Mouse (Mus musculus) layer of hippocampus, postnatal 10 days (tissue): ENCODE results near the gene Hsd11b1. TPM values are rescaled to one million over a fixed set of nuclear protein-coding genes. Genes with fewer than 3 reads are reported as not detected.
"Not testable (repeated sequence)": the region's sequence is repeated elsewhere in the genome, so short reads cannot be mapped to it uniquely, and the experiment has no call there.

Experiments used
- DNase-seq, 2 experiments: peaks; one replicate each; pipeline ENCODE4 v3.0.0; 2021; ENCODE audit warnings: low spot score in 2 of 2
- long read RNA-seq: library from polyadenylated mRNA; stranded (forward); transcript quantifications from one replicate; pipeline ENCODE4 v2.0.0, GENCODE M21; 2023
- total RNA-seq, 2 experiments: library from RNA; stranded (reverse); gene quantifications; 2 replicates each; pipeline ENCODE4 v1.2.3; 2021

Hsd11b1 gene
- total RNA-seq, result 10 to 100 TPM; 31.5 to 35.3 TPM
- long read RNA-seq, transcript Hsd11b1-201 (6 exons, 1,623 nt), result major isoform, 37 of 47 reads
- long read RNA-seq, transcript Hsd11b1-205 (7 exons, 1,355 nt), result minor isoform, 6 of 47 reads
- long read RNA-seq, partial matches to known transcripts, result 3 of 47 reads
- long read RNA-seq, other reads (novel, unspliced or antisense), result 1 of 47 reads

DNA sequence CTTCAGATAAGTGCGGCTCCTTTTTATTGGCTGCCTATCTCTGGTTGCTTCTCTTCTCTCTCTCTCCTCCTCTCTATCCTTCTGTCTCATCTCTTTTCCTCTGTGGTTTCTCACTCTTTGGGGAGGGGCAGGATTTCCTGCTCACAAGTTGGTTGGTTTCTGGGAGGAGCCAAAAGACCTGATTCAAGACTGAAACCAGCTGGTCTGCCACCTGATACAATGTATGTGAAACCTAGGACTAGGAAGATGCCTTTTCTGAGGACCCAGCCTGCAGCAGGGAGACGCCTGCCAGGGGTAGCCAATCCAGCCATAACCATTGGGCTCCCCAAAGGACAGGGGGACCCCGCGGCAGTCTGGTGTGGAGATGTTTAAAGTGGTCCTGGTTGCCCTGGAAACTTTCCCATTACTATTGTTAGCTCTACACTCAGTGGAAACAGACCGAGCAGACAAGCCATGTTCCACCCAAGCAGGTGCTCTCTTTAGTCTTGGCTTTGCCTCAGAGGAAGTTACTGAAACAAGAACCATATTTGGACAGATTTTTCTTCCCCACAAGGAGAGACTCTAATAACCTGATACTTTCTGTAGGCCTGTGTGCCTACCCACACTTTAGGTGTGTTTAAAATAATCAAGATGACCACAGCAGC lies at the start of gene Hsd11b1:
Gene Hsd11b1 (minus strand): TSS at position 121 of the 644 bp plus-strand sequence.
- DNase-seq, result no peak

DNA sequence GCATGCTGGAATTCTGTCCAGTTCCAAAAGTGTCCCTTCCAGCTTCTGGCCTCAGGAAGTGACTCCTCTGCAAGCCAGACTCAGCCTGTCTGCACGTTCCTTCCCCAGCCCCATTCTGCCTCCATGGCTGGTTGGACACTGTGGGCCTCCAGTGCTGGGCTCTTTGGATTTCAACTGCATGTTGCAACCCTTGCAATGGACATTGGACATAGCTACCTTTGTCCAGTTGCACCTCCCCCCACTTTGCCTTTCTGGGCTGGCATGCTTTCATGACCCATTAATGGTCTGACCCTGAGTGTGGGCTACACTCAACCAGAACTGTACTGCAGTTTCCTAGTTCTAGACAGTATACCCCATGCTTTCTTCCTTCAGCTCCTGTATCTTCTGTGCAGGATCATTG lies 47.7 kb upstream of the Hsd11b1 start:
- no peak for DNase-seq

DNA sequence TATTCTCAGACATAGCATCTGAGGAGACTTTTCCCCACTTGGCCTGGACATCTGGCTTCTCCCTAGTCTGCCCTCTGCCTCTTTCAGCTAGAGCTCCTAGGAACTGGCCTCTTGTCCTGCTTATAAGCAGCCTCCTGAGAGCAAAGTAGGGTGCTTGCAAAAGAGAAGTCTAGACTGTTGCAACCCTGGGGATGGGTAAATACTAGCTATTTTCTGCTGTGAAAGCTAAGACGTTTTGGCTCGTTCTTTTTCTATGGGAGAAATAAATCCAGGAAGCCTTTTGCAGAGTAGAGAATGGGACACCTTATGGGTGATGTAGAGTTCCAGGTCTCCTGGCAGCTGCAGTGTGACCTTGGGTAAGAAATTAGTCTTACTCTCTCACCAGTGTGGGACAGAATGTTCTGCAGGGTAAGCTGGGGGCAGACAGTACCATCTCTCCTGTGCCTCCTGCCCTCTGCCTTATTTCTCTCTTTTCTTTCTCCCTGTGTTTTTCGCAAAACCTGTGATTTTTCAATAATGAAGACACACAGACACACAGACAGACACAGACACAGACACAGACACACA lies 46.7 kb upstream of the Hsd11b1 start:
- no peak for DNase-seq

DNA sequence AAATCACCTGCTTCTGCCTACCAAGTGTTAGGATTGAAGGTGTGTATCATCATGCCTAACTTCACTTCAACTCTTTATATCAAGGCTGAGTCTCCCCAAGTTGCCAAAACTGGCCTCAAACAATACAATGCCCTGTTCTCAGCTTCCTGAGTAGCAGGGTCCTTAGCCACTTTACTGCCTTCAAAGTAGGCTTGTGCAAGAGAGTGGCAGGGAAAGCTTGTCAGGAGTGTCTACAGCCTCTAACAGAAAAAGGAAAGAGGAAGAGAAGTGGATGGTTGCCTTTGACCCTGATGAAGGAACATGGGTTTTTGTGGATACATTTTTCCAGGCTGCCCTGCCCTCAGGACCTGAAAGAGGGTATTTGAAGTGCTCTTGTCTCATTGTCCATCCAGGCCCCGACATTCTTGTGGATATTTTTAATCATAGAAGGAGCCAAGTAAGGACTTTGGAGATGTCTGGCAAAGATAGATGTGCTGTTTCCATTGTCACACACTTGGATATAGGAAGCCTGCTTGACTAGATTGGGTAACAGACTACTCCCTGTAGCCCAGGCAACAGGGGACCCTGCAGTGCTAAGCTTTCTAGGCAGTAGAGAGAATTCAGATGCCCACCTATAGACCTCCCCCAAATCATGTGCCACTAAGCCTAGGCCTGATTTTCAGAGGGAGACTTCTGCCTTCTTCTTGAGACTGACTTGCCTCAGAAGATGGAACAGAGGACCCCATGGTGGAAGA lies 46.1 kb upstream of the Hsd11b1 start:
- no peak for DNase-seq

DNA sequence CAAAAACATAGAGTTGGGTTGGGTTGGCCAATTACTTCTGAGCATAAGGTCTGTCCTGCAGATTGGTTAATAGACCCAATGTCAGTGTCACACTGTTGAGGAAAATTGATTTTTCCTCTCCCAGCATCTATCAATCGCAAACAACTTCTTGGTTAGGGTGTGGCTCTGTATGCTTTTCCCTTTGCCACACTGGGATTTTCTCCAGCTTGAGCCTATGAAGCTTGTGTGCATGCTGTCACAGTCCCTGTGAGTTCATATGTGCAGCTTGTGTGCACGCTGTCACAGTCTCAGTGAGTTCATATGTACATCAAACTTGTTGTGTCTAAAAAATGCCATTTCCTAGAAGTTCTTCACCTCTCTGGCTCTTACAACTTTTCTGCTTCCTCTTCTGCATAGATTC lies 43.0 kb upstream of the Hsd11b1 start:
- no peak for DNase-seq

DNA sequence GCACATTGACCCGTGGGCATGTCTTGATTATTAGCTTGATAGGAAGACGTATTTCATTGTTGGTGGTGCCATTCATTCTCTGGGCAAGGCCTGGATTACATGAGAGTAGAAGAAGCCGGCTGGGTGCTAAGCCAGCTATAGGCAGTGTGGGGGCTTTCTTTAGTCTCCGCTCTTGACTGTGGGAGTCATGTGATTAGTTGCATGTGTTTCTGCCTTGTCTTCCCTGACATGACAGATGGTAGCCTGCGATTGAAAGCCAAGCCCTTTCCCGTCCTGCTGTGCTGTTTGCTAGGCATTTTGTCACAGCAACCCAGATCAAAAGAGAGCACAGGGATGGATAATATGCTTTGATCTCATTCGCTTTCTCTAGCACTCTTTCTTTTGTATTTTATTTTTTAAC lies 41.5 kb upstream of the Hsd11b1 start:
- DNase-seq, result no peak

DNA sequence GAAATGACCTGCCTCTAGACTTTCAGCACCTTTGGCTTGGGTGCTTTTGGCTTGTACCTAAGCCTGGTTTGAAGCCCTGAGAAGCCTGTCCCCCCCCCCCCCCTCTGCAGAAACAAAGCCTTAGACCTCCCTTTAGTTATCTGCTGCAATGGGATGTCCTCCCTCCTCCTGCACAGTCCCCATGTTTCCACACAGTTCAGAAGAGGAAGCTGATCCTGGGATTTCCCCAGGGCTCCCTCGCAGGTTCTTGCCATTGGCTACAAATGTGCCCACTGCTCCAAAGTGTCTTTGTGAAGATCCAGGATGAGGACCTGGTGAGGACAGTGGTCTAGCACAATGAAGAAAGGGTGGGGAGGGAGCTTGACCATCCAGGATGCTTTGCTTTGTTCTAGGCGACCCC lies 39.2 kb upstream of the Hsd11b1 start:
- no peak for DNase-seq

DNA sequence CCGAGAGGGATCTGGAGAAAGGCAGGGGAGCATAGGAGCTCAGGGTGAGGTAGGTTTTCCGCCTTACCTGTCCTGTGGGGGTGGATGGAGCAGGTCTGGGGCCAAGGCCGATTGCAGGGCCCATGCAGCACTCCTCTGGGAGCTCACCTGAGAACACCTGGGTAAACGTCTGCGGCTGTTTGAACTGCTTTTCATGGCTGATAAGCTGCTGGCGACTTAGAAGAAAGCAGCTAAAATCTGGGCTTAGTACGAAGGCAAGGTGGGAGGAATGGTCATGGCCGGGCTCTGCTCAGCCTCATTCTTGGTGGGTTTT lies 38.2 kb upstream of the Hsd11b1 start:
- no peak for DNase-seq

DNA sequence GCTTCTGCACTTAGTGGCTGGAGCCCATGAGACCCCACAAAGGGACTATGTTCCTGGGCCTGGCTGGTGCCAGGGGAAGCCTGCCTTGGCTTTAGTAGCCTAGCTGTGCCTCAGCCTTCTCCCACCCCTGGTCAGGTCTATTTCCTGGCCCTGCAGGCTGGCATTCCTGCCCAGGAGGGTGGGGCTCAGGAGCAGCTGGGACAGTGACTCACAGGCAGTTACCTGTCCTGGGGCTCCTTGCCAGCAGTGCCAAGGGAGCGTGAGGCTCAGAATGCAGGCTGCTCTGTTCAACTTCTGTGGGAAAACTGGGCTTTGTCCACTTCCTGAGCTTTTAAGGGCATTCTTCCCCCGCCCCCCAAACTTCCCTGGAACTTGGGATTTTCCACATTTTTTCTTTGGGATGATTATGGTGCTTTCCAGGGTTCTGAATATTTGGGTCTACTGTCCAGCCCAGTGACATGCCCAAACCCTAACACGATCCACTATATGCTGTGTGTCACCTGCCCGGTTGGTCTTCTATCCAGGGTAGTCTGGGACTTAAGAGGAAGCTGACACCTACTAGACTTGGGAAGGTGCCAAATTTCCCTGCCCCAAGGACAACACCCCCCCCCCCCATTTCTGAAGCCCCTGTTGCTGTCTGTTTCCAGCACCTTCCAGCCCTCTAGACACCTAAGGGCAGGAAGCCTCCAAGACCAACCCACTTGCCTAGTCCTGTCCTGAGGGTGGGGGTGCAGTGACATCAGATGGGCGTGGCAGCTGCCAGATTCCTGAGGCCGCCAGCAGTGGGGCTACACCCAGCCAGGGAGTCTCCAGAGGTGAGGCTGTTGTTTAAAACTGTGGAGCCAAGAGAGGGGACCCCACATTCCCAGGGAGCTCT lies 37.6 kb upstream of the Hsd11b1 start:
- no peak for DNase-seq

DNA sequence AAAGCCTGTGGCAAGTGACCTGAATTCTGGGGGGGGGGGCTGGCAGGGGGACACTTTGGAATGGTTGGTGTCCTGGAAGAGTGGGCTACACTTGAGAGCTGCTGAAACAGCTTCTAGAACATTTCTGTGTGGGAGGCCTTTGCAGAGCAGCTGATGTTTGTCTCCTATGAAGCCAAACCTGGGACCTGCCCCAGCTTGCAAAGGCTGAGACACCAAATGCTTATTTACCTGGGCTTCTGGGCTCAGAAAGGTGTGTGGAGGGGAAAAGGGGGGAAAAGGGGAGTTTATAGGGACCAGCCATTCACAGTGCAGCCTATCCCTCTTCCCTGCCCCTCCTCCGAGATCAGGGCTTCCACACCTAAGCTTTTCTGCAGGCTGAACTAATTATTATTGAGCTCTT lies 36.1 kb upstream of the Hsd11b1 start:
- DNase-seq, result no peak

DNA sequence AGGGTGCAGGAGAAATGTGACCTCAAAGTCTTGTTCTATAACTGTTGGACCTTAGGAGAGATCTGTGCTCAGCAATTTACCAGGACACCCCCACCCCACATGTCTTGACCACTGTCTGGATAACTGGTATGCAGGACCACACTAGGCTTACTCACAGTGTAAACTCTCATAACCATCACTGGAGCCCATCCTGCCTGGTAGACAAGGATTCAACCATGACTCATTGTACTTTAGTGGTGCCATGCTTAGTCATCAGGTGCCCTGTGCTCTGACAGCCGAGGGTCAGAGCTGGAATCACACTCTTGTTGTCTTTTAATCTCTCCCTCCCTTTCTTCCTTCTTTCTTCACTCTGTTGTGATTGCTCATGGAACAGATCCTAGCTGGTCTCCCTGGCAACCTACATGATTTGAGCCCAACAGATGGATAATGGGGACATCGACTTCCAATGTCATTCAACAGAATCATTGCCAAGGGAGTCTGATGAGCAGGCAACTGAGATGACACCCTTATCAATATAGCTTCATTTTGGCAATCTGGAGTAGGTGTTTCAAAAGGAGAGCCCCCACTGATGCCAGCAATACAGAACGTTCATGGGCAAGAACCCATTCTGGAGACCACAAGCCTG lies 34.4 kb upstream of the Hsd11b1 start:
- no peak for DNase-seq

DNA sequence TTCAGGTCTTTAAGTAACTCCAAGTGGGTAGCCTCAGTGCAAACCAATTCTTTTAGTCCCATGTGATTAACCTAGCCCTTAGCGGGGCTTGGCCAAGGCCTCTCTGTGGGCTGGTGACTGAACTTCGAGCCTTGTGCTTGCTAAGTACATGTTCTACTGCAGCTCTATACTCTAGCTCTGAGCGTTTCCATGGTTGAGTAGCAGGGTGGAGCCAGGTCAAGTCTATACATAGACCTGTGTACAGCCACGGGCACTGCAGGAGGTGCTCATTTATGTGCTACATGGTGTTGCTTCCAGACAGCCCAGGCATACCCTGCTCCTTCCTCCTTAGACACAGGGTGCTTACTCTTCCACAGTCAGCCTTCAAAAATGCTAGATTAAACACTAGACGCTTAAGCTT lies 32.0 kb upstream of the Hsd11b1 start:
- no peak for DNase-seq

DNA sequence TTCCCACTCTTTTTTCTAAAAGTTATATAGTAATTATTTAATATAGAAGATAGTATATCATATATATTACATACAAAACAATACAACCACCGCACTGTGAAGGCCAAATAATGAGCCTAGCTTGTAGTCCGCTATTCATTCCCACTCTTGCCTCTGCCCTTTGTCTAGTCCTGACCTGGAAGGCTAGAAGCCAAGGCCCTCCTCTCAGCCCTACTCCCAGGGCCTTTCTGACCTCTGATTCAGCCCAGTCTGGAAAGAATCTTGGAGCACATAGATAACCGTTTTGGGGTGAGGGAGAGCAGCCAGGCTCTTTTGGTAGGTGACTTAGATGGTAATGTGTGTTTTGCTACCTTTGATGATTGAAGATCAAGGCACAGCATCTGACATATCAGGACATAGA lies 30.1 kb upstream of the Hsd11b1 start:
- DNase-seq, result no peak

DNA sequence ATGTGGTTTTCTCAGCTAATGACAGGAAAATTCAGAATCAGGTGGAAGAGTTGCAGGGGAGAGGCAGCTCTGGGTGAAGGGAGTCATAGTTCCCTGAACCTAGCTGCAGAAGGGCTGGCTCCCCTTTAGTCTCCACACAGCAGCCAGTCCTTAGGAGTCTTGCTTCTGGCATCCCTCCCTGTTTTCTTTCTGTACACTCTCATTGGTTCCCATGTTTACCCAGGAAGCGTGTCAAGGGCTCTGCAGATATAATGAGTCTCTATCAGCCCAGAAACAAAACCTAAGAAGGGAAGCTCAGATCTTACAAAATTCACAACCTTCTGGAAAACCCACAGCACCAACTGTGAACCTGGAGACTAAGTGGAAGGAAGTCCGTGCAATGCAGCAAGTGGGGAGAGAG lies 29.2 kb upstream of the Hsd11b1 start:
- no peak for DNase-seq

DNA sequence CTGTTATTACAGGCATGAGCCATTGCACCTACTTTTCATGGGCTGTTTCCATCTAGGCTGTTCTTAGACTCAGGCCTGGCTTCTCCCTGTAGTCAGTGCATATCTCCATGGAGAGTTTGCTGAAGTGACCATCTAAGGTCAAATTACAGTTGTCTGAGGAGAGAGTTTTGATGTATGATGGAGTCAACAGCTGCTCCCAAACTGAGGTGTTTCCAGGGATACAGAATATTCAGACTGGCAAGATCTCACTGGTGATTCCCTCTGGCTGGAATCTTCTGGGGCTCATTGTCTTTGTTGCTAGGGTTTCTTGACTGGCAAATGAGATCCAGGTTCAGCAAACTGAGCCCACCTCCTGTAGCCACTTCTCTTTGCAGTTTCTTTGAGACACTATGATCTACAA lies 26.8 kb upstream of the Hsd11b1 start:
- no peak for DNase-seq

DNA sequence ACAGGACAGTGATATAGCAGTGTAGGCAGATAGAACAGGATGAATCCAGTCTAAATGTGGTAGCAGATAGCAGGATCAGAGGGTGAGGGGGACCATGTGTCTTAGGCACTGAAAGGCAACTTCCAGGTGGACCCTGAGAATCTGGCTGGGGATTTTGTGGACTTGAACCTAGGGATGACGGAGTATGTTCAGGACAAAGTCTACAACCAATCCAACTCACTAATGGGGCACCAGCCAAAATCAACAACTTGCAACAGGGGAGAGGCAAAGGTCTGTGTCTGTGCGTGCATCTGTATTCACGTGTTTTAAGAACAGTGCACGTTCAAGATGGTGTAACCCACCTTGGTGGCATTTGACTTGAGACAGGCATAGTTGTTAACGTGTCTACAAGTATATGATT lies 26.0 kb upstream of the Hsd11b1 start:
- DNase-seq, result no peak

DNA sequence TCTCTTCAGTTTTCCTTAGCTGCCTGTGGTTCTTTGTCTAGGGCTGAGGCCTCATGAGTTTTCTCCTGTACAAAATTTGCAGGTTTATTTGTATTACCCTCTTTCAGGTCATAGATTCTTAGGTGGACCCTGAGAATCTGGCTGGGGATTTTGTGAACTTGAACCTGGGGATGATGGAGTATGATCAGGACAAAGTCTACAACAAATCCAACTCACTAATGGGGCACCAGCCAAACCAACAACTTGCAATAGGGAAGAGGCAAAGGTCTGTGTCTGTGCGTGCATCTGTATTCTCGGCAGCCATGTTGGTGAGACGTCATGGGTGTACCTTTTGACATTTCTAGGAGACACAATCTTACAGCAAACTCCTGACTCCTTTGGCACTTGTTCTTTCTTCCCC lies 25.2 kb upstream of the Hsd11b1 start:
- no peak for DNase-seq

DNA sequence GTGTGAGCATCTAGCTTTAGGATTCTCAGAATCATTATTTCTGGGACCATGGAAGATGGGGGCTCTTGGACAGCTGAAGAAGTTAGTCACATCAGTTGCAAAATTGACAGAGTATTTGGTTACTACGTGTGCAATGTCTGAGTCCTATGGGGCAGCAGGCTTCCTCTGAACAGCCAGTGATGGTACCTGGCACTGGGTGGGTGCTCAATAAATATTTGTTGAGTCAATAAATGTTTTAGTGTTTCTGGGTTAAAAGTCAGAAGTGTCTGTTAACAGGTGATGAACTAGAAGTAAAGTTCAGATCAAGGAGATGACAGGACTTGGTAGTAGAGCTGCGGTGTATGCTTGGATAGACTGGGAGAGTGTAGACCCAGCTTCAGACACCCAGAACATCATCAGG lies 23.7 kb upstream of the Hsd11b1 start:
- no peak for DNase-seq

DNA sequence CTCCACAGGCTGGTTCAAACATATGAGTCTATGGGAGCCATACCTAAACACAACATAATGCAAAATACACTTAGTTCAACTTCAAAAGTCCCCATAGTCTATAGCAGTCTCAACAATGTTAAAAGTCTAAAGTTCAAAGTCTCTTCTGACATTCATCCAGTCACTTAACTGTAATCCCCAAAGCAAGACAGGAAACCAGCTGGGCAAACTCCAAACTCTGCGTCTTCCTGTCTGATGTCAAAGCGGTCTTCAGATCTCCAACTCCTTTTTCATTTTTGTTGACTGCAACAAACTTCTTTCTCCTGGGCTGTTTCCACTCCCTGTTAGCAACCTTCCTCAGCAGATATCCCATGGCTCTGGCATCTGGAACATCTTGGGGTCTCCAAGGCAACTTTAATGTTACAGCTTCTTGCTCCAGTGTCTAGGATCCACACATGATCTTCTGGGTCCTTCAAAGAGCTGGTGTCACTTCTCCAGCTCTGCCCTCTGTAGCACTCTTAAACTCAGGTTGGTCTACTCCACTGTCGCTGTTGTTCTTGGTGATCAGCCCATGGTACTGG lies 22.0 kb upstream of the Hsd11b1 start:
- not testable (repeated sequence) for DNase-seq

DNA sequence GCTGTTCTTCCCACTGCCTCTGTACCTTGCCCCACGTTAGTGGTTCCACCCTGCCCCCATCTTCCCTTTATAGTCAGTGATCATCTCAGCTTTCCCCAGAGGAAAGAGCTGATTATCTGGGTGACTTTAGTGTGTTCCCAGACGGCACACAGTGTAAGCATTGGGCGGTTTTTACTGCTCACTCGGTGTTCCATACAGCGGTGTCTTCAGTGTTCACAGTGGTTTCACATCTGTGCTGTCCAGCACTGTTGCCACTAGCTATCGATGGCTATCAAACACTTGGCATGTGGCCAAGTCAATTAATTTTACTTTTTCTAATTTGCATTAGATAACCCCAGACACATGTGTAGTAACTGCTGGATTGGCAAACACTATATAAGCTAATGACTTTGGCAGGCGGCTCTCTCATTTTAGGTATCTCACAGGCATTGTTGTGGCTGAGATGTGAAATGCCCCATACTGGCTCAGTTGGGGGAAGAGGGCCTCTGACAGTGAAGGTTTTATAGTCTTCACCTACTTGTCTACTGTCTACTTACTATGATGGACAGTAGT lies 20.4 kb upstream of the Hsd11b1 start:
- DNase-seq, result no peak

DNA sequence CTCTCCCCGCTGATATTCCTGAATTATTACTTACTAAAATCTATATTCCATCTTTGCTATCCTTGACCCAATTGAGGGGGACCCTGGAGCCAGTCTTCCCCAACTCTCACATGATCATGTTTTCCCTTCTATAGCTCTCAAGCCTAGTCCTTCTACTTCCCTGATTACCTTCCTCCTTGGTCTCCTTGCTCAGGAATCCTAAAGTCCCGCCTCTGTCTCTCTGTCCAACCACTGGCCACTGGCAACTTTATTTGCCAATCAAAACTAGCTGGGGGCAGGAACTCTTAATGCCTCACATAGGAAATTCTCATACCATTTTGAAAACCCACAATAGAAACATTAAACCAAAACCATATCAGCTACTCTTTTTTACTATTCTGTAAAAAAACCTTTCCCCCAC lies 17.5 kb upstream of the Hsd11b1 start:
- no peak for DNase-seq
